Mouse (Mus musculus): Measurements from ENCODE around the gene Cd3d. TPM values are rescaled to one million over a fixed set of nuclear protein-coding genes. Genes with fewer than 3 reads are reported as not detected.
A peak's percentile ranks its signal among the peaks of the same experiment; 100 is the strongest.

Gene Cd3d
- total RNA-seq, 2 experiments from 2014 or later = 0.35 TPM; not detected in 1

- DNase-seq = no peak
- intact Hi-C loops (cut with DNase I) = no loop called here
These were observed 10.2 kb downstream of the Cd3d start for GRCm38 (mm10) chr9:44991821-44992220.

- intact Hi-C loops (cut with DNase I) = no loop called here
- no peak for DNase-seq
These were observed 10.7 kb downstream of the Cd3d start for GRCm38 (mm10) chr9:44992271-44992670.

DNA sequence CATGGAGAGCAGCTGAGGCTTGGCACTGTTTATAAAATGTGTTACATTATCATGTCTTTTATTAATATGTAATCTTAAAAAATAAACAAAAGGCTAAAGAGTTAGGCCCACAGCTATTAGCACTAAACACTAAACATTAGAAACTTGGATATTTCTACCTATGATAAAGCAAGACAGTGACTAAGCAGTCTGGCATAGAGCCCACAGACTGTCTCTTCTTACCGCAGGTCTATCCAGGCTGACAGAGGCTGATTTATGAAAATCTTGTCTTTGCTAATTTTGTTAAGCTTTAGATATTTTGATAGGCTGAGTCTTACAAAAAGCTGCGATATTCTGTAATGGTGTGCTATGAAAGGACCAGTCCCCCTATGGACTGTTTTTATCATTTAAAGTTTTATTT is 11.7 kb downstream of the Cd3d start:
- intact Hi-C loops (cut with DNase I) = no loop called here
- no peak for DNase-seq

GRCm38 (mm10) chr9:44994962-44995361 is 13.4 kb downstream of the Cd3d start:
- intact Hi-C loops (cut with DNase I) = no loop called here
- no peak for DNase-seq

- intact Hi-C loops (cut with DNase I) = no loop called here
These were observed 15.0 kb downstream of the Cd3d start for GRCm38 (mm10) chr9:44996590-44996989.

GRCm38 (mm10) chr9:44998138-44998537 is 16.6 kb downstream of the Cd3d start:
- intact Hi-C loops (cut with DNase I) = no loop called here
- no peak for DNase-seq

More at GRCm38 (mm10) chr9:44996590-44996989, 15.0 kb downstream of the Cd3d start:
- DNase-seq = no peak

- DNase-seq = no peak
- intact Hi-C loops (cut with DNase I) = no loop called here
These were observed 17.6 kb downstream of the Cd3d start for GRCm38 (mm10) chr9:44999171-44999570.

GRCm38 (mm10) chr9:44999776-45000175 is 18.2 kb downstream of the Cd3d start:
- no peak for DNase-seq
- intact Hi-C loops (cut with DNase I) = no loop called here

DNA sequence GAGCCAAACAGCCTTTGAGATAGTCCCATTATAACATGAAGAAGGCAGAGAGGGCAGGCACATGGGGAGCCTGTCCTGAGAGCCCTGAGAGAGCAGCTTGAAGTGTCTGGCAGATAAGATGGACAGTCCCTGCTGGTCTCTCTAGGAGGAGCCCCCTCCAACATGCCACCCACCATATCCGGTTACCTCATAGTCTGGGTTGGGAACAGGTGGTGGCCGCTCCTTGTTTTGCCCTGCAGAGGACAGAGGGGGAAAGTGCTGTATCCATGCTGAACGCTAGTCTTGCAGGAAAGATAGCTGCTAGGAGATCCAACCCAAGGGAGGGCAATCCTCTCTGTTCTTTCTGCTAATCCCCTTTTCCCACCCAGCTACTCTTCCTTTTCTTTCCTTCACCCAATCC is 18.7 kb downstream of the Cd3d start:
- intact Hi-C loops (cut with DNase I) = no loop called here

DNA sequence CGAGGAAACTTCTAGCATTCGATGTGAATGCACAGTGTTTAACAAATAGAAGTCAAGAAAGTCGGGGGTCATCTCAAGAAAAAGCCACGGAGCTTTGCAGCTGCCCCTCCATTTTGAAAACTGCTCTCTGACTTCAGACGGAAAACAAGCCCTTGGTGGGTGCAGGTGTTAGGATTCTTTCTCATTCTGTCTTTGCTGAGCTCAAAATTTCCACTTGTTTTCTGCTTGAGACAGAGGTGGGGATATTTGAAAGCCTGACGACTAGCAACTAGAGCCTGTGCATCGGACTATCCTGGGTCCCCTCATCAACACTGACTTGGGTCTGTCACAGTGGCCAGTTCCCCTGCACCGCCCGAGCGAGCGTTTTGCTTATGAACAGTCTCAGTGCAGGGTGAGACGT is 25.8 kb downstream of the Cd3d start:
- intact Hi-C loops (cut with DNase I) = no loop called here
- no peak for DNase-seq

More for the DNA sequence above, 18.7 kb downstream of the Cd3d start:
- DNase-seq = no peak

- intact Hi-C loops (cut with DNase I) = no loop called here
- no peak for DNase-seq
These were observed 26.8 kb downstream of the Cd3d start for GRCm38 (mm10) chr9:45008342-45008741.

DNA sequence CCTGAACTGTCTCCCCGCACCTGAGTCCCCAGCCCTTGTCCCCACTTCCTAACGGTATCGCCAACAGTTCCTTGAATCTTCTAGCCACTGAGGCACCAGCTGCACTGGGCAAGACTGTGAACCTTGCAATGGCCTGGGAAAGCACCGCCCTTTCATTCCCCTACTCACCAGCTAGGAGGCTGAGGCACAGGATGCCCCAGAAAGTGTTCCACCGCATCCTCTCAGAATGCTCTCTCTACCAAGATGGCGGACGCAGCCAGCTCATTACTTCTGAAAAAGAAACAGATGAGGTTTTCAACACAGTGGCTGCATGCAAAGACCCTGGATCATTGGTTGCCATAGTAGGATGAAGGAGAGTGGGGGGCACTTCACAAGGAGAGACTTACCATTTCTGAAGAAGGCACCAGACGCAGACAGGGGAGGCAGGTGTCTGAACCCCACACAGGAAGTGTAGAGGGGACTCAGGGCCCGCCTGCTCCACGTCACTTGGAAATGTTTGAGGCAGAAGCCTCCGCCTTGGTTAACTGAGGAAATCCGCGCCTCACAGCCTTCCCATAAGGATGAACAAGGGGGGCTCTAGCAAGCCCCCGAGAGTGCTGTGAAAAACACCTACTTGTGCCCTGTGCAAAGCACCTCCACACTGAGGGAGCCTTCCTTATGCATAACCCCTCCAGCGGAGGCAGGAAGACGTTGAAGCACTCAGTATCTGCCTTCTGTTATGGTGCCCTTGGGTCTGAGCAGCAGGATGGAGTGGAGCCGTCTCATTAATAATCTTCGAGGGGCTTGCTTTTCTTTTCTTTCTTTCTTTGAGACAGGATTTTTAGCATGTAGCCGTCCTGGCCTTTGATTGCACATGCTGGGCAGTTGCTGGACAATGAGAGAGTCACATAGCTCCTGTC is 27.8 kb downstream of the Cd3d start, which contains the start of gene Cd3e:
Gene Cd3e (minus strand): TSS at position 448 of the 899 bp plus-strand sequence.
- DNase-seq = no peak
- intact Hi-C loops (cut with DNase I) = no loop called here

DNA sequence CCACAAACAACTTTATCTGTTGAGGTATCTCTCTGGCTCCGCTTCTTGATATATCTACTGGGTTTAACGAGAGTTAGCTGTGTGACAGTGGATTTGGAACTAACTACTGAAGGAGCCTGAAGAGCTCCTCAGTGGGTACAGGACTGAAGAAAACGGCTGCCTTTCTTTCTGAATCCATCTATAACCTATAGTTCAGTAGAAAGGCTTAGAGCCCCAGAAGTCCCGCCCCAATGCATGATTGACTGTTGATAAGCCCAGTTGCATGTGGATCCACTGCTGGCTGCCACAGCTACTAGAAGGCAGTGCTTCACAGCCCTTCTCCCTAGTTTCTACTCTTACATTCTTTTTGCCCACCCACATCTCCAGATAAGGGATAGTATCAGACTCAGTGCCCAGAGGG is 28.9 kb downstream of the Cd3d start:
- no peak for DNase-seq
- intact Hi-C loops (cut with DNase I) = no loop called here

DNA sequence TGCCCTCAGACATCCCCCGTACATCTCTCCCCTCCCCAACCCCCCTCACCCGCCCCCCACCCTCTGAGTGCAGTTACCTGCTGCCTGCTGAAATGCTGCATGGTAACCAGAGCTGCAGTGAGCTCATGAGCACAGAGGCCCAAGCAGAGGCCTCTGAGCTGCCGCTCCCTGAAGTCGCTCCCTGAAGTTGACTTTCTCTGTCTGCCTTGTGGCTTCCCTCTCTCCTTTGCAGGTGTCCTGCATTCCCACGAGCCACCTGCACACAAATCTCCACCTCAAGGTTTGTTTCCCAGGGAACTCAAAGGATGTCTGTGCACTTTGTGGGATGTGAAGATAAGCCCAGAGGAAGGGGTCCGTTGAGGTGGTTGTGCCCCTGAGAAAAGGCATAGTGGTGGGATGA is 29.7 kb downstream of the Cd3d start:
- no peak for DNase-seq

DNA sequence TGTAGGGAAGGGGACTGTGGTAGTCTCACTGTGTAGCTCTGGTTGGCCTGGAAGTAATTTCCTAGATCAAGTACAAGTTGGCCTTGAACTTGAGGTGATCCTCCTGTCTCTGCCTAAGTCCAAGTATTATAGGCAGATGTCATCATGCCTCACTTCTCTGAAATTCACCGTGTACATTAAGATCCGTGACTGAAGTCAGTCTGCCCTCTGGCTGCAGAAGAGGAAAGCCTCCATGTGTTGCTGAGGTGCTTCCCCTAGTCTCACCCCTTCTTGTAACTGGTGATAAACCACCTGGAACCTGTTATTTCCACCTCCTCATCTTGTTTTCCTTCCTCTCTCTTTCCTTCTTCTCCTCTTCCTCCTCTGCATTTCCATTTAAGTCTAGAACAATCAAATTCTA is 33.3 kb downstream of the Cd3d start:
- intact Hi-C loops (cut with DNase I) = no loop called here
- DNase-seq = no peak

More for the DNA sequence above, 29.7 kb downstream of the Cd3d start:
- intact Hi-C loops (cut with DNase I) = no loop called here

DNA sequence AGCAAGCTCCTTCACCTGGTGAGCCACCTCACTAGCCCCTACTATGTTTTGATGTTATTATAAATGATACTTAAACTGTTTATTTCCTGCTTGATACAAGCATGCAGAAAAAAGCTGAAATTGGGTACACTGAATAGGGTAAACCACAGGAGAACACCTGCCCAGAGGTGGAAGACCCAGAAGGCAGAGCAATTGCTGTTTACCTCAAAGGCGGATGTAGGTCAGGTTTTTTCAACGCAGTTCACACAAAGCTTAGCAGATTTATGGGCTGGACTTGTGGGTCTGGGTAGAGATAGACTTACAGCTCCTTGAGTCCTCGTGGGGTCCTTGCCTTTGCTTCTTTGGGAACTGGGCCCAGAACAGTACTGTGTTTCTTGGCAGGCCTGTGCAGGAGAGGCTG is 34.3 kb downstream of the Cd3d start:
- intact Hi-C loops (cut with DNase I) = no loop called here
- DNase-seq = no peak

GRCm38 (mm10) chr9:45018031-45018430 is 36.4 kb downstream of the Cd3d start:
- intact Hi-C loops (cut with DNase I) = no loop called here
- DNase-seq = no peak

GRCm38 (mm10) chr9:45022800-45023199 is 41.2 kb downstream of the Cd3d start:
- intact Hi-C loops (cut with DNase I) = loop anchor here (1.0 kb wide), 2 partner anchors 26 to 124 kb away; no protein-coding TSS in a partner anchor
- DNase-seq = peak; percentile 44 to 53

DNA sequence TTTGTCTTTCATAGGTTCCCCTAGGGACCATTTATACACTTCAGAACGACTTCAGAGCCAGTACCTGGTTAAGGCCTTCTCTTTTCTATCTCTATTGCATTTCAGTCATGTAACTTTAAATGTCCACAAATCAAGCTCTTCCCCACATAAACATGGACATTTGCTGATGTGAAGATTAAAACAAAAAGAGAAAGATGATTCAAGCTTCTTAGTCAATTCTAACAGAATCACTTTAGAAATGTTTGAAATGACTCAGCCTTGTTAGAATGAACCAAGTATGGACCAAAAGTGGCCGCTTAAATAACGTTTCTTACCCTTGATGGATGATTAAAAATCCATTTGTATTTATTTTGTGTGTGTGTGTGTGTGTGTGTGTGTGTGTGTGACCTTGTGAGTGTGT is 42.1 kb downstream of the Cd3d start:
- no peak for DNase-seq
- intact Hi-C loops (cut with DNase I) = loop anchor here (1.0 kb wide), 1 partner anchor 25 kb away; no protein-coding TSS in a partner anchor

DNA sequence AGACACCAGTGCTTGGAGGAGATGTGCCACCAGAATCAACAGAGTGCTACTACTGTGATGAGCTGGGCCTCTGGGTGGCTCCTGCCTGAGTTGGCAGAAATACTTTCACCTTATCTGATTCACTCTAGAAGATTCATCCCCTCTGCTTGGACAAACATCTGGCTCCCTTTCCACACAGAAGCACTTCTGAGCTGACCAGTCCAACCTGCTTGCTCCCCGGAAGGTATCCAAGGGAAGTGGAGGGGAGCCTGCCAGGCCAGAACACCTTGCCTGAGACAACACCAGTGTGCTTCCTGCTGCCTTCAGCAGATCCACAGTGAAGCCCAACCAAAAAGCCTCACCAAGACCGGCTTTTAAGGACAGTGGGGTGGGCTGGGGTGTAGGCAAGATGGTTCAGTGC is 42.6 kb downstream of the Cd3d start:
- DNase-seq = no peak
- intact Hi-C loops (cut with DNase I) = no loop called here

GRCm38 (mm10) chr9:45027376-45027775 is 45.8 kb downstream of the Cd3d start:
- intact Hi-C loops (cut with DNase I) = no loop called here
- no peak for DNase-seq

DNA sequence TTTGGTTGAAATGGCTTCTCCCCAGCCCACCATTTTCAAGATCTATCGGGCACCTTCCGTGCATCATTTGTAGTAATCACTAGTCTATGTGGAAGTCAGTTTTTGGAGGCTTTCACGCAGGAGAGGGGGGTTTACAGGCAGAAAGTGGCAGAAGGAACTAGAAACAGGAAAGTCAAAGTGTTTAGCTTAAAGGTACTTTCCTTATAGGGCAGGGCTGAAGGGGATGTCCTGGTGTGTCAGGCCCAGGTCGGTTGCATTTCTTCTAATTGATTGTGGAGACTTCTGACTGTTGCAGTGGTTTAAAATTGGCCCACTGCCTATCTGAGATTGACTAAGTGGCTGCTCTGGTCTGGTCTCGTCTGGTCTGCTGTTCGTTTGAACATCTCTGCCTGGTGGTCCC is 48.8 kb downstream of the Cd3d start:
- no peak for DNase-seq
- intact Hi-C loops (cut with DNase I) = no loop called here

All from heart, postnatal 36 days (tissue).